ENCODE assay signal across 25 mouse cellular contexts in genomic region chr7:83084496-83085082, GRCm38 (mm10).
DNase-seq lines count a peak whose midpoint lies in the region; ATAC-seq lines count a peak whose summit lies in the region.
"Had no signal": no experiment of that assay in that cellular context is flagged by ENCODE, and none has a peak within 500 bp of the region (broad histone marks: within the 10 kb centered on the region; RNA-seq: fewer than 3 reads in every experiment).

No protein-coding gene starts in this region.

- no peak overlapping the region for H3K9ac ChIP-seq in midbrain, embryonic 11.5 days (ENCODE audit: low read length)
- H3K9ac ChIP-seq in midbrain, embryonic 16.5 days (ENCODE audit: low read depth, low read length), result no peak overlapping the region
- H3K9ac ChIP-seq: forebrain, postnatal 0 days; heart, embryonic 12.5 days; heart, embryonic 15.5 days; hindbrain, embryonic 13.5 days had no signal

- no peak for ATAC-seq in midbrain, embryonic 11.5 days (ENCODE audit: low FRiP score)
- no peak for ATAC-seq in midbrain, embryonic 16.5 days
- peak; percentile 47; the same call in 1 of the 2 replicates for ATAC-seq in granulocyte monocyte progenitor cell, adult 5-6 weeks (replicated peaks; ENCODE audit: poor library complexity, severe bottlenecking)
- 0 out of 2 replicates have a peak, but pooled peaks have one; percentile 15 for ATAC-seq in megakaryocyte, adult 5-6 weeks (ENCODE audit: poor library complexity, severe bottlenecking)
- ATAC-seq: activated CD4-positive, CD25-positive, alpha-beta regulatory T cell, adult 4 months; forebrain, postnatal 0 days; hindbrain, embryonic 16.5 days had no signal

- H3K36me3 ChIP-seq in midbrain, embryonic 11.5 days (ENCODE audit: control insufficient read depth, insufficient read depth, low read length), result no peaks in the 10 kb centered on the region
- H3K36me3 ChIP-seq in midbrain, embryonic 16.5 days (ENCODE audit: control insufficient read depth, insufficient read depth, low read length), result no peaks in the 10 kb centered on the region
- H3K36me3 ChIP-seq: forebrain, embryonic 10.5 days; heart, embryonic 12.5 days; heart, embryonic 15.5 days; hindbrain, embryonic 10.5 days; hindbrain, embryonic 13.5 days had no signal

- H3K9me3 ChIP-seq in midbrain, embryonic 11.5 days (ENCODE audit: control insufficient read depth, low read length), result no peaks in the 10 kb centered on the region
- no peaks in the 10 kb centered on the region for H3K9me3 ChIP-seq in midbrain, embryonic 16.5 days (replicated peaks; ENCODE audit: control insufficient read depth, low read length, poor library complexity, severe bottlenecking)
- H3K9me3 ChIP-seq: forebrain, embryonic 10.5 days; heart, embryonic 12.5 days; heart, embryonic 15.5 days; hindbrain, embryonic 10.5 days; hindbrain, embryonic 13.5 days had no signal

- intact Hi-C loops in left cerebral cortex, postnatal 36 days (cut with DNase I), result no loop called here

- peak; percentile 70 for DNase-seq in midbrain, embryonic 11.5 days (ENCODE audit: low spot score, missing footprints)
- DNase-seq in testis, postnatal 10 days (ENCODE audit: low spot score), result peak; percentile 51
- no peak for DNase-seq in left cerebral cortex, postnatal 36 days (ENCODE audit: low spot score in 2 of 2)
- no peak for DNase-seq in ovary, adult 18-20 months (ENCODE audit: low spot score)
- DNase-seq: adrenal gland, adult 8-10 months; adrenal gland, postnatal 25 days; cerebellum, adult 11-12 months; cerebellum, adult 8-10 months; cerebellum, postnatal 10 days; cerebellum, postnatal 36 days; forebrain, postnatal 0 days; gastrocnemius, adult 2 months; gastrocnemius, postnatal 25 days; heart, postnatal 10 days; heart, postnatal 36 days had no signal

- H3K4me3 ChIP-seq in midbrain, embryonic 11.5 days (ENCODE audit: low read depth, low read length), result no peak overlapping the region
- H3K4me3 ChIP-seq in midbrain, embryonic 16.5 days (ENCODE audit: low read depth, low read length), result no peak overlapping the region
- H3K4me3 ChIP-seq: forebrain, embryonic 10.5 days; gastrocnemius, adult 2 months; heart, embryonic 12.5 days; heart, embryonic 15.5 days; hindbrain, embryonic 10.5 days; hindbrain, embryonic 13.5 days had no signal

- H3K4me2 ChIP-seq in midbrain, embryonic 11.5 days, result no peak overlapping the region
- no peak overlapping the region for H3K4me2 ChIP-seq in midbrain, embryonic 16.5 days (ENCODE audit: low read length)
- H3K4me2 ChIP-seq: heart, embryonic 12.5 days; heart, embryonic 15.5 days; hindbrain, embryonic 13.5 days had no signal

- no peak overlapping the region for H3K27ac ChIP-seq in midbrain, embryonic 11.5 days (ENCODE audit: low read depth, low read length)
- no peak overlapping the region for H3K27ac ChIP-seq in midbrain, embryonic 16.5 days (ENCODE audit: low read length)
- H3K27ac ChIP-seq: gastrocnemius, adult 2 months; heart, embryonic 15.5 days; hindbrain, embryonic 10.5 days had no signal

- H3K4me1 ChIP-seq in midbrain, embryonic 11.5 days (ENCODE audit: control insufficient read depth, insufficient read depth, low read length), result peaks cover 15% of the 10 kb centered on the region
- H3K4me1 ChIP-seq in midbrain, embryonic 16.5 days (ENCODE audit: control insufficient read depth, insufficient read depth, low read length), result peaks cover 5% of the 10 kb centered on the region; the same call in 1 of the 2 replicates

- H3K27me3 ChIP-seq in midbrain, embryonic 11.5 days (ENCODE audit: control insufficient read depth, insufficient read depth, low read length), result no peaks in the 10 kb centered on the region
- H3K27me3 ChIP-seq in midbrain, embryonic 16.5 days (ENCODE audit: control insufficient read depth, insufficient read depth, low read depth, low read length), result no peaks in the 10 kb centered on the region
- H3K27me3 ChIP-seq: heart, embryonic 12.5 days; heart, embryonic 15.5 days; hindbrain, embryonic 13.5 days had no signal

- WGBS in midbrain, embryonic 11.5 days, result 76% methylated on average over 6 of the region's 6 CpGs
- 80% methylated on average over 6 of the region's 6 CpGs for WGBS in midbrain, embryonic 16.5 days

Comparison
In these comparisons a context has a peak if more than half of its experiments do, and no peak if none do; other contexts are left out.
1. ATAC-seq: peak in granulocyte monocyte progenitor cell, adult 5-6 weeks (single experiment) and megakaryocyte, adult 5-6 weeks (single experiment); none in midbrain, embryonic 11.5 days (single experiment) and midbrain, embryonic 16.5 days (single experiment).
2. DNase-seq: peak in midbrain, embryonic 11.5 days (single experiment) and testis, postnatal 10 days (single experiment); none in left cerebral cortex, postnatal 36 days (0 of 2) and ovary, adult 18-20 months (single experiment).